Mouse (Mus musculus): ENCODE measurements at regions not wholly inside any gene's neighbourhood (a gene's known extent, or its start where the extent isn't known, plus 50 kb on each side); places are given as distances from the start of the nearest gene placed in this dataset.

GRCm38 (mm10) chr4:92555186-92555585 is 363.6 kb upstream of the Gm12666 start:
- TF ChIP-seq CTCF (IDR thresholded peaks at IDR 0.05; ENCODE audit: low read depth, low read length), result no peak
- no peak for TF ChIP-seq POLR2A (IDR thresholded peaks at IDR 0.05; ENCODE audit: borderline replicate concordance, low read depth, low read length)

Data from bone marrow macrophage, adult 2 months (primary cell).